Mouse (Mus musculus): ENCODE data around the gene Dbn1. TPM values are rescaled to one million over a fixed set of nuclear protein-coding genes. Genes with fewer than 3 reads are reported as not detected.

The Dbn1 gene
- polyA plus RNA-seq, 1 experiment, result 20.6 TPM

DNA sequence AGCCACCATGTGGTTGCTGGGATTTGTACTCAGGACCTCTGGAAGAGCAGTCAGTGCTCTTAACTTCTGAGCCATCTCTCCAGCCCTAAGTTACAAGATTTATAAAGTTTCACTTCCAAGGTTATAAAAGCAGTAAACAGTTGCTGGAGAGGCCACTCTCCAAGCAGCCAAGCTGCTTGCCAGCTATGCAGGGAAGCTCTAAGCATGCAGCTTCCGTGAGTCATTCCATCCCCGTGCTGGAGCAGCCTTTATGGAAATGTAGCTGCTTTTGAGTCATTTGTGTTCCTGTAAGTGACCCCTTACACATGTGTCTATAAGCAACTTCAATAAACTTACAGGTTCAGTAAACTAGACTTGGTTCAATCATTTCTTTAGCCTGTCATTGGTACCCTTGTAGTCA is 57.3 kb downstream of the Dbn1 start:
- Histone ChIP-seq H3K4me3 (replicated peaks; ENCODE audit: extremely low read depth, low read depth, low read length) (no peak overlapping the region), H3K4me1 (ENCODE audit: control insufficient read depth, insufficient read depth, low read length) (peaks cover 7% of the 10 kb centered on the region)
- 64% methylated on average over 2 of the region's 2 CpGs for WGBS
- TF ChIP-seq CTCF (IDR thresholded peaks at IDR 0.05; ENCODE audit: insufficient read depth, low read length), result no peak
- no peak for TF ChIP-seq POLR2A (IDR thresholded peaks at IDR 0.05; ENCODE audit: borderline replicate concordance, extremely low read depth, low read depth, low read length)
- no peak for DNase-seq

- DNase-seq, result peak; percentile 62
- TF ChIP-seq CTCF (IDR thresholded peaks at IDR 0.05; ENCODE audit: insufficient read depth, low read length) (no peak), POLR2A (IDR thresholded peaks at IDR 0.05; ENCODE audit: borderline replicate concordance, extremely low read depth, low read depth, low read length) (0 out of 2 replicates have a peak, but pooled peaks have one; percentile 19)
- Histone ChIP-seq H3K4me1 (ENCODE audit: control insufficient read depth, insufficient read depth, low read length) (peaks cover 7% of the 10 kb centered on the region), H3K4me3 (replicated peaks; ENCODE audit: extremely low read depth, low read depth, low read length) (peak overlapping the region; percentile 18)
- WGBS, result 41% methylated on average over 12 of the region's 12 CpGs
Observed at GRCm38 (mm10) chr13:55429226-55429888, 58.6 kb downstream of the Dbn1 start.

DNA sequence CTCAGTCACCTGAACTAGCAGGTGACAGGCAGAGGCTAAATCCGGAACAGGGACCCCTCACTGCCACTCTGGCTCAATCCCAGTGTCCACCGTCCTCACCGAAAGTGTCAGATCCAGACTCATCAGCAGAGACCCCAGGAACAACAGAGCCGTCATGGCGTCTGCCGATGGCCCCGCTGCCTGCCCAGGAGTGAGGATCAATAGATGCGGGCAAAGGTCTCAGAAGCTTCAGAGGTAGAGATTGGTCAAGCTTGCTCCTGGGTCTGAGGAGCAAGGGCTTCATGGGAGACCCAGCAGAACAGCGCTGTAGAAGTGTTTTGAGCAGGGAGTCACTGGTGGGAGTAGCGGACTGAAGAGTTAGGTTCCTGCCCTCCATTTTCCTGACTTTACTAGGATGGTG is 61.3 kb downstream of the Dbn1 start, which contains the start of gene F12:
Gene F12, minus strand, starts transcription at position 181 of the 400 bp plus-strand sequence.
- no peak for TF ChIP-seq CTCF (IDR thresholded peaks at IDR 0.05; ENCODE audit: insufficient read depth, low read length)
- TF ChIP-seq POLR2A (IDR thresholded peaks at IDR 0.05; ENCODE audit: borderline replicate concordance, extremely low read depth, low read depth, low read length), result no peak
- 88% methylated on average over 10 of the region's 10 CpGs for WGBS

More for the DNA sequence above, 61.3 kb downstream of the Dbn1 start, which contains the start of gene F12:
- no peak within 1 kb of the TSS for H3K4me3 ChIP-seq (replicated peaks; ENCODE audit: extremely low read depth, low read depth, low read length)
- peaks cover 7% of the 10 kb centered on the region for H3K4me1 ChIP-seq (ENCODE audit: control insufficient read depth, insufficient read depth, low read length)
- no peak for DNase-seq

Other genes with a start within 250 kb of the Dbn1 start
- gene Prelid1, start 167.6 kb downstream of the Dbn1 start, polyA plus RNA-seq (2012; rRNA removed), result 216 and 247 TPM in 2 replicates
- gene Rab24, start 166.2 kb downstream of the Dbn1 start, polyA plus RNA-seq (2012; rRNA removed), result 60.4 and 69.2 TPM in 2 replicates
- gene Mxd3, start 158.3 kb downstream of the Dbn1 start, polyA plus RNA-seq (2012; rRNA removed), result 1.5 and 2.7 TPM in 2 replicates
- gene Lman2, start 125.3 kb downstream of the Dbn1 start, polyA plus RNA-seq (2012; rRNA removed), result 76.2 and 80.8 TPM in 2 replicates
- gene Rgs14, start 118.4 kb downstream of the Dbn1 start, polyA plus RNA-seq (2012; rRNA removed), result 11.7 and 11.8 TPM in 2 replicates
- gene Slc34a1, start 89.9 kb downstream of the Dbn1 start, polyA plus RNA-seq (2012; rRNA removed), result 0.28 and 1.7 TPM in 2 replicates
- not detected in 2 replicates for gene Pfn3, start 72.9 kb downstream of the Dbn1 start, polyA plus RNA-seq (2012; rRNA removed)
- gene F12, start 61.3 kb downstream of the Dbn1 start, polyA plus RNA-seq (2012; rRNA removed), result 0.19 and 0.36 TPM in 2 replicates
- 45.2 and 55.5 TPM in 2 replicates for gene Grk6, start 43.0 kb downstream of the Dbn1 start, polyA plus RNA-seq (2012; rRNA removed)
- gene Prr7, start 23.8 kb downstream of the Dbn1 start, polyA plus RNA-seq (2012; rRNA removed), result 5.6 and 9.6 TPM in 2 replicates
- gene Pdlim7, start 25.6 kb upstream of the Dbn1 start, polyA plus RNA-seq (2012; rRNA removed), result 72.1 and 80.5 TPM in 2 replicates
- gene Dok3, start 41.2 kb upstream of the Dbn1 start, polyA plus RNA-seq (2012; rRNA removed), result 39.8 TPM in 2 replicates
- 58.0 and 61.1 TPM in 2 replicates for gene Ddx41, start 48.5 kb upstream of the Dbn1 start, polyA plus RNA-seq (2012; rRNA removed)
- gene Fam193b, start 83.0 kb upstream of the Dbn1 start, polyA plus RNA-seq (2012; rRNA removed), result 142 and 151 TPM in 2 replicates
- gene Tmed9, start 85.6 kb upstream of the Dbn1 start, polyA plus RNA-seq (2012; rRNA removed), result 59.3 and 81.6 TPM in 2 replicates
- 21.2 TPM in 2 replicates for gene B4galt7, start 111.8 kb upstream of the Dbn1 start, polyA plus RNA-seq (2012; rRNA removed)
- gene Caml, start 134.9 kb upstream of the Dbn1 start, polyA plus RNA-seq (2012; rRNA removed), result 16.3 and 25.3 TPM in 2 replicates
- 9.9 and 15.8 TPM in 2 replicates for gene Ddx46, start 146.9 kb upstream of the Dbn1 start, polyA plus RNA-seq (2012; rRNA removed)
- gene B230219D22Rik, start 205.0 kb upstream of the Dbn1 start, polyA plus RNA-seq (2012; rRNA removed), result 33.2 and 42.0 TPM in 2 replicates
- 37.1 and 39.1 TPM in 2 replicates for gene Txndc15, start 226.5 kb upstream of the Dbn1 start, polyA plus RNA-seq (2012; rRNA removed)
- gene Pcbd2, start 239.3 kb upstream of the Dbn1 start, polyA plus RNA-seq (2012; rRNA removed), result 29.4 and 33.0 TPM in 2 replicates

All from lung, adult 2 months (tissue).